Mouse (Mus musculus) C2C12 (cell line): Measurements from ENCODE around the gene Atg4a-ps.

ENCODE experiments used
- CTCF ChIP-seq: IDR thresholded peaks from one replicate; pipeline ENCODE4 v1.5.1; 2011; ENCODE audit not compliant: control insufficient read depth, insufficient read depth, insufficient read length
- USF1 ChIP-seq: IDR thresholded peaks from one replicate; pipeline ENCODE4 v1.6.1; 2011; ENCODE audit warnings: low read depth, mild to moderate bottlenecking, control low read depth, moderate library complexity

- no peak for TF ChIP-seq CTCF
- TF ChIP-seq USF1, result no peak
Observed at GRCm38 (mm10) chr3:103633831-103634230, 12.0 kb downstream of the Atg4a-ps start.
